Mouse (Mus musculus) heart, embryonic 13.5 days (tissue): ENCODE measurements around the gene Atxn2. TPM values are rescaled to one million over a fixed set of nuclear protein-coding genes. Genes with fewer than 3 reads are reported as not detected.

ENCODE experiments used
- ATAC-seq: fragments of 200-750 bp; cut with Nextera tagmentation; 2 replicates; pipeline ENCODE4 v1.8.0; 2017; ENCODE audit warnings: moderate TSS enrichment; ENCODE audit not compliant: insufficient number of reproducible peaks, low FRiP score, low TSS enrichment; ENCODE audit errors: extremely low read depth
- H3K27ac ChIP-seq: fragments of 300-500 bp; sonication (generic); replicated peaks from 2 replicates; pipeline ENCODE4 v1.5.1; 2015; ENCODE audit warnings: moderate library complexity, mild to moderate bottlenecking, inconsistent platforms
- H3K27me3 ChIP-seq: fragments of 300-500 bp; sonication (generic); replicated peaks from 2 replicates; pipeline ENCODE4 v1.6.1; 2015; ENCODE audit warnings: mild to moderate bottlenecking, inconsistent platforms
- H3K36me3 ChIP-seq: fragments of 300-500 bp; sonication (generic); 2 replicates; pipeline ENCODE4 v1.6.1; 2015; ENCODE audit warnings: mild to moderate bottlenecking, inconsistent platforms
- H3K4me1 ChIP-seq: fragments of 300-500 bp; sonication (generic); 2 replicates; pipeline ENCODE4 v1.6.1; 2015; ENCODE audit warnings: inconsistent platforms
- H3K4me2 ChIP-seq: fragments of 300-500 bp; sonication (generic); 2 replicates; pipeline ENCODE4 v1.6.1; 2015; ENCODE audit warnings: inconsistent platforms, mild to moderate bottlenecking, moderate library complexity
- H3K4me3 ChIP-seq: fragments of 300-500 bp; sonication (generic); 2 replicates; pipeline ENCODE4 v1.5.1; 2015; ENCODE audit warnings: moderate library complexity, mild to moderate bottlenecking, inconsistent platforms
- H3K9ac ChIP-seq: fragments of 300-500 bp; sonication (generic); 2 replicates; pipeline ENCODE4 v1.6.1; 2015; ENCODE audit warnings: inconsistent platforms, mild to moderate bottlenecking, moderate library complexity
- H3K9me3 ChIP-seq: fragments of 300-500 bp; sonication (generic); 2 replicates; pipeline ENCODE4 v1.6.1; 2016; ENCODE audit warnings: inconsistent platforms
- WGBS: fragments of 180-500 bp; shearing (Covaris S2); methylation state at CpG from one replicate; pipeline ENCODE4 v1.1.7; 2015; ENCODE audit warnings: mixed read lengths; 5-methylcytosine and 5-hydroxymethylcytosine counted together
- polyA plus RNA-seq: library from polyadenylated mRNA; unstranded; fragments of >200 nt; fragmentation: Nextera tagmentation; extraction: Ambion mirVana; gene quantifications from 2 replicates; pipeline ENCODE4 v1.2.1, GENCODE M21; 2015

Gene Atxn2
- polyA plus RNA-seq, 1 experiment from 2014 or later, result 35.4 TPM

DNA sequence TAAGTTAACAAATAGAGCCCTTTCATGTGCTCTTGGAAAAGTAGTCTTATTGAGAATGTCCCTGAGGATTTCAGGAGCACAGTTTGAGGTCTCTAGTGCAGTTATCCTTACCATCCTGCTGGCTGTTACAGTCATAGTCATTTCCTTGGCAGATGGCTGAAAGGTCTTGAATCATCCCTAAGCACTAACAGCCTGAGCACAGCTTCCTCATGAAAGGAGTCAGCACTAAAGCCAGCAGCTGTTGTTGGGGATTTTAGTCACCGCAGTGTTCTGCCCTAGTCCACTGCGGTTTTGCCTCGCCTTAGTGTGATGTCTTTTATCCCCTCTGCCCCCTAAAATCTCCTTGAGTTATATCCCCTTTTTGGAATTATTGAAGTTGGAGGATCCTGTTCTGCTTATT, 96.0 kb downstream of the Atxn2 start:
- Histone ChIP-seq H3K9me3 (no peaks in the 10 kb centered on the region), H3K9ac (no peak overlapping the region), H3K4me1 (peaks cover 35% of the 10 kb centered on the region), H3K4me2 (no peak overlapping the region), H3K27ac (0 out of 2 replicates have a peak overlapping the region, but pooled peaks have one; percentile 13), H3K36me3 (peaks cover 74% of the 10 kb centered on the region), H3K27me3 (no peaks in the 10 kb centered on the region), H3K4me3 (no peak overlapping the region)
- no peak for ATAC-seq
- 86% methylated on average over 3 of the region's 3 CpGs for WGBS

DNA sequence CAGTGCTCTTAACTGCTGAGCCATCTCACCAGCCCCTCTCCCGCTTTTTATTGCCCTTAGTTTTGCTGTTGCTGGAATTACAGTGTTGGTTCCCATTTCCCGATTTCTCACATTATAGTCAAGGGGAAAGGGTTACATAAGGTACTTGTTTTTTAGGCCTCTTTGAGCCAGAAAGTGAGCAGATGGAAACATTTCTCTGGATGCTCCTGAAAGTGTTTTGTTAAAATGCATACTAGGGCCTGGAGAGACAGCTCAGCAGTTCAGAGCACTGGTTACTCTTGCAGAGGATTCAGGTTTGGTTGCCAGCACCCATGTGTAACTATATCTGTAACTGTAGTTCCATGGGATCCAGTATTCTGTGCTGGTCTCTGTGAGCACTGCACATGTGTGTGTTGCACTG, 97.1 kb downstream of the Atxn2 start:
- Histone ChIP-seq H3K27me3 (no peaks in the 10 kb centered on the region), H3K9ac (no peak overlapping the region), H3K36me3 (peaks cover 74% of the 10 kb centered on the region), H3K4me1 (peaks cover 39% of the 10 kb centered on the region), H3K4me2 (no peak overlapping the region), H3K9me3 (no peaks in the 10 kb centered on the region), H3K4me3 (no peak overlapping the region), H3K27ac (no peak overlapping the region)
- ATAC-seq, result no peak
- 95% methylated on average over 2 of the region's 2 CpGs for WGBS

DNA sequence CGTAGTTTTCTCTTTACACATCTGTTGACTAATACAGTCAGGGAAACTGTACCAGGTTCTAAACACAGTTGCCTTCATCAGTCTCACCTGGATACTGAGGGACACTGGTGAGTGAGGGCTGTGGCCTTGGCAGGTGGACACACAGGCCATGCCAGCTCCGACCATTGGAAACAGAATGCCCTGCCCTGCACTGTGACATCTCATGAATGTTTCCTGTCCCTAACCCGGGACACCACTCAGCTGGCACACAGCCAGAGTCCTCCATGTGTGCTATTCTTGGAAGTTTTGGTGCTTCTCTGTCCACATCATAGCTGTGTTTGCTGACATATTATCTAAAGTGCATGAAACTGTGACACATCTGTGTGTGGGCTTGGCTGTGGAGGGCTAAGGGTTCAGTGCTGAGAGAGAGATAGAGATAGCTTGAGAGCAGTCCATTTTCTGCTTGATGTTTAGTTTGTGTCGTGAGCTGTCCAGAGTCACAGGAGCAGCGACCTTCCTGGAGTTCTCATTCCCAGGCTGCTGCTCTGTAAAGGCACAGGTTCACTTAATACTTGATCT, 98.6 kb downstream of the Atxn2 start:
- 0 out of 2 replicates have a peak overlapping the region, but pooled peaks have one; percentile 28 for H3K9ac ChIP-seq
- H3K4me3 ChIP-seq, result no peak overlapping the region
- WGBS, result 32% methylated on average over 5 of the region's 5 CpGs
- peak overlapping the region; percentile 79 for H3K27ac ChIP-seq
- 0 out of 2 replicates have a peak, but pooled peaks have one; percentile 16 for ATAC-seq
- H3K27me3 ChIP-seq, result no peaks in the 10 kb centered on the region
- H3K4me2 ChIP-seq, result peak overlapping the region; percentile 18; the same call in 1 of the 2 replicates
- H3K9me3 ChIP-seq, result no peaks in the 10 kb centered on the region
- H3K4me1 ChIP-seq, result peaks cover 39% of the 10 kb centered on the region
- H3K36me3 ChIP-seq, result peaks cover 73% of the 10 kb centered on the region

DNA sequence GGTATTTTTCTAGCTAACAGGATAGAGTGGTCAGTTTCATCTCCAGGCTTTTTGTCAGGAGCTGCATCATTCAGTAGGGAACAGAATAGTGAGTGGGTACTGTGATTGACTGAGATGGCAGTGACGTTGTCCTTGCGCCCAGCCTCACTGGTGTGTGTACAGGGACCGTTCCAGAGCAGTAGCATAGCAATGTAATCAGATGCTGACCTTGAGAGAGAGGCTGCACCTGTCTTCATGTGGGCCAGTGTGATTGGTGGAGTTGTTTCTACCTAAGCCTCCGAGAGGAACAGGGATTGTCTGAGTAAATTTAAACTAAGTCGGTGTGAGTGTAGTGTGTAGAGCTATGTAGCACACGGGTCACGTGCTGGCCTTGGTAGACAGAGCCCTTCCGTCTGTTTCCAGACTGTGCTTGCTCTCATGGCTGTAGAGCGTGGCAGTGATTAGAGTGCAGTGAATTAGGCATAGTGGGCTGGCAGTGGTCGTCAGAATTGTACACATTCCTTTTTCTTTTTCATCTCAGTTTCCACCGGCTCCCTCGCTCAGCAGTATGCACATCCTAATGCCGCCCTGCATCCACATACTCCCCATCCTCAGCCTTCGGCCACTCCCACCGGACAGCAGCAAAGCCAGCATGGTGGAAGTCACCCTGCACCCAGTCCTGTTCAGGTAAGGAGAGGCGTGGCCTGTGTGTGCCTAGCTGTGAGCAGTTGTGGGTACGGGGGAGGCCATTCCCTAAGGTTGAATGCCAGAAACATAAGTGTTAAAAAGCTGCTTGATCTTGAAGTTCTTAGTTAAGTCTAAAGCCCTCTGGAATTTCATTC, 99.4 kb downstream of the Atxn2 start:
- WGBS, result 75% methylated on average over 17 of the region's 17 CpGs
- Histone ChIP-seq H3K27ac (peak overlapping the region; percentile 79), H3K36me3 (peaks cover 74% of the 10 kb centered on the region), H3K4me1 (peaks cover 39% of the 10 kb centered on the region), H3K4me3 (no peak overlapping the region), H3K4me2 (peak overlapping the region; percentile 18; the same call in 1 of the 2 replicates), H3K9me3 (no peaks in the 10 kb centered on the region), H3K27me3 (no peaks in the 10 kb centered on the region), H3K9ac (peak overlapping the region; percentile 44; the same call in 1 of the 2 replicates)
- ATAC-seq, result no peak

DNA sequence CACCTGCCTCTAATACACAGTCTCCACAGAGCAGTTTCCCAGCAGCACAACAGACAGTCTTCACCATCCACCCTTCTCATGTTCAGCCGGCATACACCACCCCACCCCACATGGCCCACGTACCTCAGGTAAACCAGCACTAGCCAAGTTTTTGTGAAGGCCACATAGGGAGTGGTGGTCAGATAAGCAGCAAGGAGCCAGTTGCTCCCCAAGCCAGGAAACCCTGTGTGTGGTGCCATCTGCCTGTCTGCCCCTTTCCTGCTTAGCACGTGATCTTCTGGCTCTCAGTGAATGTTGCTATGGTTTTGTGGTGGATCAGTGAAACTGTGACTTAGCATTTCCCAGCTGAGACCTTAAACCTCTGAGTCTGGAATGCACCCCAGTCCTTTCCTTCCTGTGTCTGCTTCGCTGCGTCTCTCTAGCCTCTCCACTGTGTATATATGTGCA, 100.4 kb downstream of the Atxn2 start:
- Histone ChIP-seq H3K27me3 (no peaks in the 10 kb centered on the region), H3K9me3 (no peaks in the 10 kb centered on the region), H3K27ac (peak overlapping the region; percentile 58; the same call in 1 of the 2 replicates), H3K36me3 (peaks cover 75% of the 10 kb centered on the region), H3K4me2 (no peak overlapping the region), H3K4me1 (peaks cover 39% of the 10 kb centered on the region), H3K9ac (peak overlapping the region; percentile 52), H3K4me3 (no peak overlapping the region)
- ATAC-seq, result no peak
- WGBS, result 85% methylated on average over 5 of the region's 5 CpGs

DNA sequence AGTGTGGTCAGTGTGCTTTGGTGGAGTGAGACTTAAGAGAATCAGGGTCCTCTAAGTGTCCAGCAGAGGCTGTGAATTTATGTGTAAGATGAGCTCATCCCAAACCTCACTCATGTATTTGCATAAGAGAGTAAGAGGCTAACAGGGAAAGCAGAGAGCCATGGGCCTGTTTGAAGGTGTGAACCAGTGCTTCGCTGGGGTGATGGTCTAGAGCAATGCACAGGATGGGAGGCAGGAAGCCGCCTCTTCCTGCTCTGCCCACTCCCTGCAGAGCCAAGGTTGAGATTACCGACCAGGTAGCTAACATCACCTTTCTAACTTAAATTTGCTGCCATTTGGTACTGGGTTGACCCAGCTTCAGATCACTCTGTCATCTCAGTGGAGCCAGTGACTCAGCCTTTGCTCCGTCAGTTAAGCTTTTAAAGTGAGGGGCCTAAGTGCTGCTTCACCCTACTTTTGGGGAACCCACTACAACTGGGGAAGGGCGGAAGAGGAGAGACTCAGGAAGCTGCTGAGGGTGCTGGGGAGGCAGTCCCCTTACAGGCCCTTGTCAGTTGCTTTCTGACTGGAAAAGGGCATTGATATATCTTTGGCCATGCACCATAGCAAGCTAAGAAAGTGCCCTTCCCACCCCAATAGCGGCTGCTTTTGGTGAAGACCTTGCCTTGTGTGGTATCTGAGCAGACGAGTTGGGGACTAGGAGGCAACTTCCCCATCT, 101.5 kb downstream of the Atxn2 start:
- no peaks in the 10 kb centered on the region for H3K27me3 ChIP-seq
- no peak overlapping the region for H3K4me3 ChIP-seq
- 77% methylated on average over 7 of the region's 7 CpGs for WGBS
- H3K4me1 ChIP-seq, result peaks cover 39% of the 10 kb centered on the region
- H3K27ac ChIP-seq, result no peak overlapping the region
- H3K36me3 ChIP-seq, result peaks cover 81% of the 10 kb centered on the region
- H3K4me2 ChIP-seq, result no peak overlapping the region
- ATAC-seq, result no peak
- no peak overlapping the region for H3K9ac ChIP-seq
- no peaks in the 10 kb centered on the region for H3K9me3 ChIP-seq

DNA sequence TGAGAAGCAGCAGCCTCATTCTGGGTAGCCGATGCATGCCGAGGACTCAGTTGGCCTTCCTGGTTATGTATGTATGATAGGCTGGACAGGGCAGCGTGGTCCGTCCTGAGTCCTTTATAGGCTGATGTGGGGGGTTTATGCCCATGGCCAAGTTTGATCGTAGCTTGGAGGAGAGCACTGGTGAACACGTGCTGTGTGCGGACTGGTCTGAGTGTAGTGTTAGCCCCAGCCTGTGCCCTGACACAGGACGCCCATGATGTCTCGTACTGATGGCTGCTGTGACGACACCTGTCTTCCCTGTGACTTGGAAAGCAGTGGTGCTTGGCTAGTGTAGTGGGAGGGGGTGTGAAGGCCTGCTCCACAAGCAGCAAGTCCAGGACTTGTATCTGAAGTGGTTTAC, 102.6 kb downstream of the Atxn2 start:
- H3K9me3 ChIP-seq, result no peaks in the 10 kb centered on the region
- no peak overlapping the region for H3K27ac ChIP-seq
- no peak overlapping the region for H3K9ac ChIP-seq
- no peak for ATAC-seq
- peaks cover 38% of the 10 kb centered on the region for H3K4me1 ChIP-seq
- no peak overlapping the region for H3K4me3 ChIP-seq
- WGBS, result 90% methylated on average over 10 of the region's 10 CpGs
- peaks cover 87% of the 10 kb centered on the region for H3K36me3 ChIP-seq
- no peaks in the 10 kb centered on the region for H3K27me3 ChIP-seq
- no peak overlapping the region for H3K4me2 ChIP-seq

DNA sequence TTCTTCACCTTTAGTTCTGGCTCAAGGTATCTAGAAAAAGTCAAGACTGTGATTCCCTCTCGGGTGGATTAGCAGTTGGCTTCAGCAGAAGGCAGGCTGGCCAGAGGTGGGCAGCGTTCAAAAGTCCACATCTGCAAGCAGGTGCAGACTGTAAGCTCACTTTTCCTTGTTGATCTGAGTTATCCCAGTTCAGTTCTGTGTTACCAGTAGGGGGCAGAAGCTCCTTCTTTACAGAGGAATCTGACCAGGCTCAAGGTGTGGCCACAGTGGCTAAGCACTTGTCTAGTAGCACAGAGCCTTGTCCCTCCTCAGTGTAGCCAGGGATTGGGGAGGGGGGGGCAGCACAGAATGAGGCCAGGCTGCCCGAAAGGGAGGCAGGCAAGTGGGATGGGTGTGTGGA, 103.9 kb downstream of the Atxn2 start:
- peaks cover 96% of the 10 kb centered on the region for H3K36me3 ChIP-seq
- peaks cover 36% of the 10 kb centered on the region for H3K4me1 ChIP-seq
- WGBS, result 45% methylated on average over 3 of the region's 3 CpGs
- H3K9me3 ChIP-seq, result no peaks in the 10 kb centered on the region
- no peaks in the 10 kb centered on the region for H3K27me3 ChIP-seq
- H3K27ac ChIP-seq, result no peak overlapping the region
- no peak overlapping the region for H3K9ac ChIP-seq
- H3K4me2 ChIP-seq, result no peak overlapping the region
- ATAC-seq, result no peak
- H3K4me3 ChIP-seq, result no peak overlapping the region

DNA sequence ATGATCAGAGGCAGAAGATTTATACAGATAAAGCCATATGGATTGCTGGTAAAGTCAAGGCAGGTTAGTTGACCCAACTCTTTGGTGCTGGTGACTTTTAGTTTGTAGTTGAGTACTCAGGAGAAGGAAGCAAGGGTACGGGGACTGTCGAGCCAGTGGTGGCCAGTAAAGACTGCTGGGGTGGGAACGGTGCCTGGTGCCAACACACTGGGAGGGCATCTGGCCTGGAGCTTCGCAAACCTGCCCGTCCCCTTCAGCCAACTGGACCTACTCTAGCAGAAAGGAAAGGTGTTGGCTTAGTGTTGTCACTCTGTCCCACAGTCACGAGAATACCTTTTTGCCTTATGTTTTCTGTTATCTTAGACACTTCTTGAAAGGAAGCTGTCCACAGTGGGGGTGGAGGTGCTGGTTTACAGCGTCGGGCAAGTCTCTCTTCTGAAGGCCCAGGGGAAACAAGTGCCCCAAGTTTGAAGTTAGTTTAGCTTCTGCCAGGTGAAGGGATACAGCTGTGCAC, 104.8 kb downstream of the Atxn2 start:
- Histone ChIP-seq H3K9me3 (no peaks in the 10 kb centered on the region), H3K27me3 (no peaks in the 10 kb centered on the region), H3K9ac (no peak overlapping the region), H3K4me1 (peaks cover 36% of the 10 kb centered on the region), H3K27ac (no peak overlapping the region), H3K4me3 (no peak overlapping the region), H3K36me3 (peaks cover 98% of the 10 kb centered on the region), H3K4me2 (no peak overlapping the region)
- no peak for ATAC-seq
- WGBS, result 76% methylated on average over 8 of the region's 8 CpGs

DNA sequence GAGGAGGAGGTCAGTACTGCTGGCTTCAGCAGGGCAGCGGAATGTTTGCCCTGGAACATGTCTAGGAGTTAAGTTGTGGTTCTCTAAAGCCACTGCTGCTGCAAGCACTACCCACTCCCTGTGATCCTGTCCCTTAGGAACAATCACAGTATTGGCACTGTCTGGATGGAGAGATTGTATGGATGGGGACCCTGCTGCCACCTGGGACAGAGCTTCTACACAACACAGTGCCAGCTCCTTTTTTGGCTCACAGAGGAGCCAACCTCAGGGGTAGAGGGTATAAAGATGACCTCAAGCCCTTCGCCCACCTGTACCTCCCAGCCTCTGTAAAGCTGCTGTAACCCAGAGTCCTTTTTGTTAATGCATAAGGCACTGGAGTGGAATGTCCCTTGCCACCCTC, 105.5 kb downstream of the Atxn2 start:
- 81% methylated on average over 2 of the region's 2 CpGs for WGBS
- Histone ChIP-seq H3K4me2 (no peak overlapping the region), H3K9ac (no peak overlapping the region), H3K4me1 (peaks cover 36% of the 10 kb centered on the region), H3K36me3 (peaks cover 97% of the 10 kb centered on the region), H3K4me3 (no peak overlapping the region), H3K27me3 (no peaks in the 10 kb centered on the region), H3K27ac (no peak overlapping the region), H3K9me3 (no peaks in the 10 kb centered on the region)
- ATAC-seq, result no peak

DNA sequence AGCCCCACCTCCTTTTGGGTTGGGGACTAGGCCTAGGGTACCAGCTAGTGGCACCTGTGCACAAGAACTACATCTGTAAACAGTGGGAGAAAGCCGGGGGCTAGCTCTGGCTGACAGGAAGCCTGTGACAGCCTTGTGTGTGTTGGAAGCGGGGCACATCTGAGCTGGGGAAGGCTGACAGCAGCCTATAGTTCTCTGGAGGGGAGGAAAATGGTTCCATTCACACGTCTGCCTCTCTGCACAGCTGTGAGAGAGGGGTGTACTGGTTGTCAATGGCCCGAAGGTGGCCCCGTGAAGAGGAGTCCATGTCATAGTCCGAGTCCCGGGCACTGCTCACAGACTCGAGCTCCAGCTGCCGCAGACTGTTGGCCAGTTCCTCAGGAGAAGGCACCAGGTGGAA, 106.4 kb downstream of the Atxn2 start:
- Histone ChIP-seq H3K27ac (no peak overlapping the region), H3K9ac (no peak overlapping the region), H3K4me2 (no peak overlapping the region), H3K27me3 (no peaks in the 10 kb centered on the region), H3K4me3 (no peak overlapping the region), H3K4me1 (peaks cover 34% of the 10 kb centered on the region), H3K36me3 (peaks cover 96% of the 10 kb centered on the region), H3K9me3 (no peaks in the 10 kb centered on the region)
- no peak for ATAC-seq
- 83% methylated on average over 9 of the region's 9 CpGs for WGBS
